Mouse (Mus musculus) kidney, postnatal 10 days (tissue): Measurements from ENCODE around the gene Grik3.

Experiments
- DNase-seq: peaks from one replicate; pipeline ENCODE4 v3.0.0; 2021; ENCODE audit warnings: mixed read lengths

Gene Grik3

DNA sequence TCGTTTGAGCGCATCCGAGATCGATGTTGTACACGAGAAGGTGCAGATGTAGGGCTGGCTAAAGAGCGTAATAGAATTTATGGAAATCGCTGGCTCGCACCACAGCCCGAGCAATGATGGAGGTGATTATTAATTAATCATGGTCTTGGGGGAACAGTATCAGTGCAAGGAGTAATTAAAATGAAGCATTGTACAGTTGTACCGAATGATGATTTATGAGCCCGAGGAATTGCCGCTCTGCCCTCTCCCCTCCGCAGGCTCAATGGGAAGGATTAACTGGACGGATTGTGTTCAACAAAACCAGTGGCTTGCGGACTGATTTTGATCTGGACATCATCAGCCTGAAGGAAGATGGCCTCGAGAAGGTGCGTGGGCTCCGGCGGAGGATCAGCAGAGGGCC is 165.5 kb downstream of the Grik3 start:
- DNase-seq, result no peak

DNA sequence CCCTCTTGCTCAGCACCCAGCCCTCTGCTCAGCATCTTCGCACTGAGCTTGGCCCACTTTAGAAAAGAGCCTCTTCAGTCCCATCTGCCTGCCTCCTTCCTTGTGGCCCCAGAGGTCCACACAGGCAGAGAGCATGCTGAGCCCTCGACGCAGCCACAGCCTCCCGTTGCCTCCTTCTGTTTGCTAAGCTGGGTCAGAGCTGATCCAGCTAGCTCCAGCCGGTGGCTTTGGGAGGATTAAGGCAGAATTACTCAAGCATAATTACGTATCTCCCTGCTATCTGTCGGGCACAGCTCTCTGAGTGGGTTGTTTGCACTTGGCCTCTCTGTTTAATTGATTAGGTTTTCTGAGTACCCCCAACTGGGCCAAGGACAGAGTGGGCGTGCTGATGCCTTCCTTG is 167.9 kb downstream of the Grik3 start:
- DNase-seq, result no peak

DNA sequence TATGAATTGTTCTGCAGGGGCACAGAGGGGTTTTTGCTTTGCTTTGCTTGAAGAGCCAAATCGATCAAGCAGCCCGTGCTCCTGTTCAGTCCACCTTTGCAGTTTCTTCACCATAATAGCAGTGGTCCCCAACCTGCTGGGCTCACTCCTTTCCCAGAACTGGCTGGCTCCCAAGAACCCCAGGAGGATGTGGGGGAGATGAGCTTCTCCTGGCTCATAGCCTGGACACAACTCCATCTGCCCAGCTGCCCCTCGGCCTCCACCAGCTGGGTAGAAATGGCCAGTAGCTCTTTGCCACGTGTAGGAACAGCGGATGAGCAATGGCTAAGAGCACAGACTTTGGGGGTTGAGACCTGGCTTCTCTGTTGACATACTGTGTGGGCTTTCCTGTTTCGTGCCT is 171.5 kb downstream of the Grik3 start:
- no peak for DNase-seq

DNA sequence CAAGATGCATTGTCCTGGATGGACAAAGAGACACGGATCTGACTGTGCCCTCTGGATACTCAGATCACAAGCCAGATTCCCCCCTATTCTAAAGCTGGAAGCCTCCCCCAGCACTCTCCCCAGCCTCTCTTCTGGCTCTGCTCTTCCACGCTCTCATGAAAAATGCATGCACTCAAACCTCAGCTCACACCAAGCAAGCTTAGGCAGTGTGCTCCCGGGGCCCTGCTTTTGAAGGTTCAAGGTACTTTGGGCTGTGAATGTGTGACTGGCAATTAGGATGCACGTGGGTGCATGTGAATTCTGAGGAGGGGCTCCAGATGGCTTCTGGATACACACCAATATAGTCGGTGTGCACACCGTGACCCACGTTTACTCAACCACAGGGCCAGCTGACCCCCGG is 172.8 kb downstream of the Grik3 start:
- DNase-seq, result no peak

DNA sequence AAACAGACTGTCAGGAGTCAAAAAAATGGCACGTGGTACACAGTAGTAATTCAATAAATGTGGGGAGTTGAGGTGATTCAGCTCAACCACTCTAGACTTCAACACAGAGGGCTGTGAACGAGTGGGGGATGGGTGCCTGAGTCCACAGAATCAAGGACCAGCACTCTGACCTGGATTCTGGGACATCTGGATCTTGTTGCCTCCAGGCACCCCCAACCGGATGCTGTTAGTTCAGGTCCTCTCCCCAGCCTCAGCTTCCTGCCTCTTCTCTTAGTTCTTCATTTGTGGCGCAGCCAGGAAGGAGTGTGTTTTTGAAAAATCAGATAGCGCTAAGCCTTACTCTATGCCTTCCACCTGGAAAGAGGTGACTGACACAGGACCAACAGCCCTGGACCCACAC is 175.5 kb downstream of the Grik3 start:
- DNase-seq, result no peak

DNA sequence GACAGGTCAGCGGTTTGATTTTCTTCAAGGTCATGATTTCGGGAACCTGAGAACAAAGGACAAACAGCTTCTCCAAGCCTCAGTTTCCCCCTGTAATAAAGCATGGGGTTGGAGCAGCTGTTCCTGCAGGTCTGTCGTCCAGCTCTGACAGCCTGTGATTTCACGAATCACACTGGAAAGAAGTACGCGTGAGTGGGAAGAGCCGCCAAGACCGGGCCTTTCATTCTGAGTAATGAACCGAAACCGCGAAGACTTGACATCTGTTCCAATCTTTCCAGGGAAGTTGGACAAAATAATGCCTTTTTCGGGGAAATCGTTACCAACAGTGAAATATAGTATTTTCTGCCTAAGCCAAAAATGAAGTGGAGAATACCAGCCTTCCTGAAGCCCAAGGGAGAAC is 191.5 kb downstream of the Grik3 start:
- DNase-seq, result no peak

DNA sequence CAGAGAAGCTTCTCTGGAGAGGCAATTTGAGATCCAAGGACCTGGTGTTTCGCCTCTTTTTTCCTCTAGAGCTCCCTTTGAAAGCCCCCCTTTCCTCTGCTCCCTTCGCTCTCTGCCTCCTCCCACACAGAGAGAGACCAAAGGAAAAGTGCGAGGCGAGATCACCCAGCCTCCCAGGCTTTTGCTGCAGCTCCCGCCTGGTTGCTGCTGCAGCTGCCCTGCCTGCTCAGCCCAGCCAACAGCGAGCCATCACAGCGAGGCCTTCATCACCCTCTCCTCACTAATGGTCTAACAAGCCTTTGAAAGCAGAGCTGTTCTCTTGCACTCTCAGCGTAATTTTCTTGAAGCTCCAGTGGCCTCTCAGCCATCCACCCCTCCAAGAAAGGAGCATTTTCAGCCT is 196.6 kb downstream of the Grik3 start:
- DNase-seq, result no peak

DNA sequence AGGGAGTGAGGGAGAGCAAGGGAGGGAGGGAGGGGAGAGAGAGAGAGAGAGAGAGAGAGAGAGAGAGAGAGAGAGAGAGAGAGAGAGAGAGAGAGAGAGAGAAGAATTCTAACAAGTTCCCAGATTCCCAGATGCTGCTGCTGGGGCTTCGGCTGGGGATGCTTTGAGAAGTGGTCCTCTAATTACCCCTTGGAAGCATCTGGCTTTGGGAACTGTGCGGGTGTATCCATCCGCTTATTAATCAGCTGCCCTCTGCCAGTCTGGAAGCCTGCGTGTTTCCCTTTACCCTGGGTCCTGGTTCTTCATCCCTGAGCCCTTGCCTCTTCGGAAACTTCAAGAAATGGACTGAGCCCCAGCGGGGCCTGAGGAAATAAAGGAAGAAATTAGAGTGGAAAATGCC is 204.9 kb downstream of the Grik3 start:
- no peak for DNase-seq

DNA sequence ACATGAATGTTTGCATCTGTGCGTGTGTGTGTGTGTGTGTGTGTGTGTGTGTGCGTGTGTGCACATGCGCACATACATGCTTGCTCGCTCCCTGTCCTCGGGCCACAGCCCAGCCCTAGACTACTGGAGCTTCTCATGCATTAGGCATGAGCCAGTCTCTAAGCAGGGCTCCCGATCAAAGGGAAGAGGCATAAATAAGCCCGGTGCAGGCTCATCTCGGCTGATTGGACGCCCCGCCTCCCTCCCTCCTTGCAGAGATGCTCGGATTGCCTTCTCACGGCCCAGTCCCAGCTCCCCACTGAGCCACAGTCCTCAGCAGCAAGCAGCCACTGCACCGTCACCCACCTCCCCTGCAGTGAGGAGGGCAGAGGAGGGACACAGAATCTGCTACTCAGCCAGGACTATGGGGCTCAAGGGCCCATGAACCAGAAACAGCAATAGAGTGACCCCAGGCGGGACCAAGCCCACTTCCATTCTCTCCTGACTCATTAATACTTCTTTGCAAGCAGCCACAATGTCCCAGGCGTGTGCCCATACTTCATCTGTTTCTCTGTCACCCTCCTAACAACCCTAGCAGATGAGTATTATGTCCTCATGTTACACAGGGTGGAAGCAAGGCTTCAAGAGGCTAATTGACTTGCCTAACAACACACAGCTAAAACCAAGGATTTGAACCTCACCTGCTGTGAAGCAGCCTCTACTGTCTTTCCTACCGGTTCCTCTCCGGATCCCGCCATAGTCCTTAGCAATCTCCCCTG is 205.9 kb downstream of the Grik3 start:
- DNase-seq, result no peak

DNA sequence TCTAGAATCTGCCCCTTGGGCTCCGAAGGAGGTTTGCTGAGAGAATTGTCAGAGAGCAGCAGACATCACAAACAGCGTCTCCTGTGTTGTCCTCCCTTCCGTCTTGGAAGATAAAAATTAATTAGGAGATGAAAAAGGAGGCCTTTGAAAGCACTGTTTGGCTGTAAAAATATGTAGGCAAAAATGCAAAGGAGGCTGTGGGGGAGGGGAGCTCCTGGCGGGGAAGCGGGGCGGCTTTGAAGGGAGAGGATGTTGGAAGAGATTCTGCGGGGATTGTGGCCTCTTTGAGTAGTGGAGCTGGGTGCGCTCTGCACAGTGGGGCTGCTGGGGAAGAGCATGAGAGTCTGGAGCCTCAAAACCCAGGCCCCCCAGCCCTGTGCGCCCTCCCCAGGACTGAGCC is 207.1 kb downstream of the Grik3 start:
- peak; percentile 27 for DNase-seq

DNA sequence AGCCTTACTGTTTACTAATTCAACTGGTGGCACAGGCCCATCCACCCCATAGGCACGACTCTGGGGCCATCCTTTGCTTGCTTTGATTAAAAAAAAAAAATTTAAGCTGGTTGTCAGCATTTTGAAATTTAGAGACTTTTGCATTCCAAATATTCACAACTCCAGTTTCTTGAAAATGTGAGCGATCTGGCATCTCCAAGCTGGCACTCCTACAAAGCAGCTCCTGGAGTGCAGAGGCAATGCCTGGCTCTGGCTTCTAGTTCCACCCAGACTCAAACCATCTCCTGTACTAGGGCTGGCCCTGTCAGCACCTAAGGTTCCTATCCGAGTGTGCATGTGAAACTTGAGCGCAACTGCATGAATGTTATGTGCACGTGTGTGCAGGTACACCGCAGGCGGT is 208.6 kb downstream of the Grik3 start:
- no peak for DNase-seq

DNA sequence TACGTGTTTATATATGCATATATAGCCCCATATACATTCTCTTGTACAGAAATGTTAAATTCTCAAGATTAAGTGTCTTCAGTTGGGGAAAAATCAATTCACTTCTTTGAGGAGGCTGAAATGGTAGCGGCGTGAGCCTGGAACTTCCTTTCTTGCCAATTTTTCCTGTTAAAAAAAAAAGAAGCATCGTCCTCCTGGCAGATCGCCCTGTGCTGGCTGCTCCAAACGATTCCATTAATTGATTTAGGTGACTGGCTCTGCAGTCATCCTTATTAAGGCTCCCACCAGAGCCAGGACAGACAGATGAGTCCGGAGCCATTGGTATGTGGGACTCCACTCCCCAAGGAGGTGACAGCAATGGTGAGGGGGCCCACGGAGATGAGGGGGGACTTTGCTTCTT is 209.8 kb downstream of the Grik3 start:
- no peak for DNase-seq

DNA sequence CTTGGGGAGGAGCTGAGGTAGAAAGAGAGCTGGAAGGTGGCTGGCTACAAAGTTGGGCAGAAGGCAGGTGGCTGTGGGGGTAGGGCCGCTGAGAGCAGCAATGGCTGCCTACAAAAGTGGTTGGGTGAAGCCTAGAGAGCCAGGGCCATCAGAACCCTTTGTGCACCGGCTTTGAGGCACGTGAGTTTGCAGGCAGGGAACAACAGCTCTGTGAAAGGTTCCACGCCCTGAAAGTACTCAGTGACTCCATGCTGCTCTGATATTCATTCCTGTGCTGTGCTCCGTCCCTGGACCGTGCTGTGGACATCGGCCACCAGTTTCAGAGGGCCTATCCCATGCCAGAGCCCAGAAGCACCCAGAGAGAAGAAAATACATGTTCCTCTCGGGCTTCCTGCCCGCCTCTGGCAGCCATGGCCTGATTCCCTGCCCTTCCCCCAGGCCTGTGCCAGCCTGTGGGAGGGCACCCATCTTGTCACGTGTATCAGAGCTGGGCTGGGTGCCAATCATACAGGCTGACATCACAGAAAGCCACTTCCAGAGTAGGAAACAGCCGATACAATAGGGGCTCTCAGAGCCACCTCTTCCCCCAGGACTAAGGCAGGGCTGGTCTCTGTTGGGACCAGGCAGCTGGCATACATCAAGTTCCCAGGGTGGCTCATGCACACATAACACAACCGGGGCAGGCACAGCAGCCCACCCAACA is 212.3 kb downstream of the Grik3 start:
- peak; percentile 53 for DNase-seq

DNA sequence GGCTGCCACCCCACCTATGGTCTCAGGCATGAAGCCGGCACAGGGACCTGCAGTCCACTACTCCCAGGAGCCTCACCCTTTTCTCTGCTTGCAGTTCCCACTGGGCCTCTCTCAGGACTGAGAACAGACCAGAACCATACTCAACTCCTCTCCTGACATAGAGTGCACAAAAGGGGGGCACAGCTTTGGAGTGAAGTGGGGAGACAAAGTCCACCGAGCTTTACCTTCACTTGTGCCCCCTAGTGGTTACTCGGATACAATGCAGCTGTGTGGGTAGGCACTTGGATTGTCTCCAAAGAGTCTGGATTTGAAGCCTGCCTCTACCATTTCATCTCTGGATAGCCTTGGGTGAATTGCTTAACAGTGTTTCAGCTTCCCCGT is 212.8 kb downstream of the Grik3 start:
- DNase-seq, result peak; percentile 19

DNA sequence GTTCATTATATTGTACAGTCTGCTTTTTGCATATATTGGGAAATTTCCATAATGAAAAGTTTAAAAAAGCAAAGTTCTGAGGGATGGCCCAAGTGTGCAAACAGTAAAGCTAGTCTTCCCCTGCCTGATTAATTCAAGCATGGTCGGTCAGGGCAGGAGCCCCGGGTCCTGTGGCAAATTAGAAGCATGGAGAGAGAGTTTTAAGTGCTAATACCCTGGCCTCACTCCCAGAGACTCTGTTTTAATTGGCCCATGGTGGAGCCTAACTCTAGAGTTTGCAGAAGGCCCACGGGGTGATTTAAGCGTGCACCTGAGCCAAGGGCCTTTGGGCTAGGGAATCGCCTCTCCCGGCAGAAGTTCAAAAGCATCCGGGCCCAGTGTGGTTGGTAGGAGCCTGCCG is 215.2 kb downstream of the Grik3 start:
- no peak for DNase-seq

DNA sequence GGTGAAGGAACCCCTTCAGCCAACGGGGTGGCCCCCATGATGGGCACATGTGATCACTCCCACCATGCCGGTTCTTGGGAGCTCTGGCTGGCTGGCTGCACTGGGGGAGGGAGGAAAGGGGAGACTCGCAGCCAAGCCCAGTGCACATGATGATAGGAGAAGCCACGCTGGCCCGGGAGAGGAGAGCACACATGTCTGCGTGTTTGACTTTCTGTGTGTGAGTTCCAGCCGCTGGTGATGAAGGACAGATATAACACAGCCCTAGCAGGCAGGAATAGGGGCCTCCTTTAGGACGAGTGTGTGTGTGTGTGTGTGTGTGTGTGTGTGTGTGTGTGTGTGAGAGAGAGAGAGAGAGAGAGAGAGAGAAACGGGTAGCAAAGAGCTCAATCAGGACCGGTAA is 219.2 kb downstream of the Grik3 start:
- no peak for DNase-seq

DNA sequence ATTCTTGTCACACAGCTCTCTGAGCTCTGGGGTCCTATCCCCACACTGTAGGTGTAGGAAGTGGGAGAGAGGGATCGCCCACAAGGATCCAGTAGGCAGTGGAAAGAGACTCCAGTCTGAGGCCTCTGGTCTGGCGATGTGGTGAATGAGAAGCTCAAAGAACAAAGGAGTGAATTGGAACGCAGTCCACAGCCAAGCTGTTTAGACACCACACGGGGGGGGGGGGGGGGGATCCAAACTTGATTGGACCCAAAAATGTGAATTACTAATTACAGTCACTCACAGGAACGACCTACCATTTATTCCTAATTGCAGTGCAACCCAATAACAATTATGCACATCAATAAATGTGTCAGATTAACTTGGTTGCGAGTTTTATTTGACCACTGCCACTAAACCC is 227.4 kb downstream of the Grik3 start:
- no peak for DNase-seq

DNA sequence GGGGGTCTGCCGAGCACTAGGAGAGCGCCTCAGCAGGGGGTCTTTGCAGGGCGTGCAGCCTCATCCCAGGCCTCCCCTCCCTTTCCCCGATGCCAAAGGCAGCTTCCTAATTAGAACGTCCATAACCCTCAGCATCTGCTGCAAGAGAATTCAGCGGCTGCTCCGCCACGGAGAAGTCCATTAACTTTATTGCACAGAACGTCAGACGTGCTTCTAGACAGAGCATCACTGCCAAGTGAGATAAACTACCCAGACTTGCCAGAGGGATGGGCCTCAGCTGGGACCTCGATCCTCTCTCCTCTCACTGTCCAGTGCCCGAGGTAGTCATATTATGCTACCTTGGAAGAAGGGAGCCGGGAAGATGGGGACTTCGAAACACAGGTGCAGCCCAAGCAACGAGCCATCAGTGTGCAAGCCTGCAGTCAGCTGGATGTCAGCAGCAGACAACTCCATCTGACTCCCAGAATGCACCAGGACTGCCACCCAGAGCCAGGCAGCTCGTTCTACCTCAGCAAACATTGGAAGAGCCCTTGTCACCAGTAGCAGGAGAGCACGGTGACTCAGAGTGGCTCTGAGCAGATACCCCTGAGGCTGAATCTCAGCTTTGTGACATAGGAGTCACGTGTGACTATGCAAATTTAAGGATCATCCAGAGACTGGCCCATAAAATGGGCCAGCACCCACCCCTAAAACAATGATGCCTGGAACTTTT is 228.1 kb downstream of the Grik3 start:
- no peak for DNase-seq

DNA sequence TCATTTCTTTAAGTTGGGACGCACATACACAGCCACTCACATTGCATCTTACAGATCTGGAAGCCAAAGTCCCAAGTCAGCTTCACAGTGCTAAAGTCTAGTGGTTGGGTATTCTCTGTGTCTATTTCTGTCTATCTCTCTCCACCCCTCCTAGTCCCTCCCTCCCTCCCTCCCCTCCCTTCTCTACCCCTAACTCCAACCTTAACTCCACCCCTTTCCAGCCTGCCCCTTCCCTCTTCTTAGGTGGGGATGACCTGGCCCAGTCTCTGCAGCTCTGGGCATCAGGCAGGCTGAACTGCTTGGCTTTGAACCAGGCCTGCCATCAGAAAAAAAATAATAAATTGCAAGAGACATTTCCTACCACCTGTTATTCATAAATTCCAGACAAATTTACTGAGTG is 235.7 kb downstream of the Grik3 start:
- no peak for DNase-seq

DNA sequence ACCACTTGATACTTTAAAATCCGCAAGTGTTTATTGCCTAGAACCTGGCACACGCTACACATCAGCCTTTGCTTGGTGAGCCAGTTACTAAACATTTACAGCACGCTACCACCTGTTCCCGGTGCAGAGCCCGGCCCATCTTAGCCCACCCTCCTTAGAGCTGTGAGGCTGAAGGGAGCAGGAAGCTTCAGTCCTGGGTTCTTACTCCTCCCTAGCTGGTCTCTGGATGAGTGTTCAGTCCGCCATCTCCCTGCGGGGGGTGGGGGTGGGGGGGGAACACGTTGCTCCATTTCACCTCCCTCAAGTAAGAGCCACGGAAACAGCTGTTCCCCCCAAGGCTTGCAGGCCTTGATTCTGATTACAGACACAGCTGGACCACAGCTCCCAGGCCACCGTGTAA is 236.5 kb downstream of the Grik3 start:
- DNase-seq, result no peak

DNA sequence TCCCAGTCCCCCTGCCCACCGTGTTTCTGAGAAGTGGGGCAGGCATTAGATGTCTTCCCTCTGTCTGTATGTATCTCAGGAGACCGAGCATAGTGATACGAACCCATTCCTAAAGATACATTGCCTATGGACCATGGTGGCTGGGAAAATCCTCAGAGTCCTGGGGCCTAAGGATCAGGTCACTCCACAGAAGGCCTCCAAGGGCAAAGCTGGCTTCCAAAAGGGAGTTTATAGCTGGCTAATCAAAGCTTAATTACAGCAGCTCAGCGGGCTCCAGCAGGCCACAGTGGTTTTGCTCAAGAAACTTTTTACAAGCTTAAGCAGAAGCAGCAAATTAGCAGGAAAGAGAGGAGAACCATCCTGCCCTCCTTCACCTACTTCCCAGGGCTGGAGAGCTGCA is 237.1 kb downstream of the Grik3 start:
- no peak for DNase-seq

DNA sequence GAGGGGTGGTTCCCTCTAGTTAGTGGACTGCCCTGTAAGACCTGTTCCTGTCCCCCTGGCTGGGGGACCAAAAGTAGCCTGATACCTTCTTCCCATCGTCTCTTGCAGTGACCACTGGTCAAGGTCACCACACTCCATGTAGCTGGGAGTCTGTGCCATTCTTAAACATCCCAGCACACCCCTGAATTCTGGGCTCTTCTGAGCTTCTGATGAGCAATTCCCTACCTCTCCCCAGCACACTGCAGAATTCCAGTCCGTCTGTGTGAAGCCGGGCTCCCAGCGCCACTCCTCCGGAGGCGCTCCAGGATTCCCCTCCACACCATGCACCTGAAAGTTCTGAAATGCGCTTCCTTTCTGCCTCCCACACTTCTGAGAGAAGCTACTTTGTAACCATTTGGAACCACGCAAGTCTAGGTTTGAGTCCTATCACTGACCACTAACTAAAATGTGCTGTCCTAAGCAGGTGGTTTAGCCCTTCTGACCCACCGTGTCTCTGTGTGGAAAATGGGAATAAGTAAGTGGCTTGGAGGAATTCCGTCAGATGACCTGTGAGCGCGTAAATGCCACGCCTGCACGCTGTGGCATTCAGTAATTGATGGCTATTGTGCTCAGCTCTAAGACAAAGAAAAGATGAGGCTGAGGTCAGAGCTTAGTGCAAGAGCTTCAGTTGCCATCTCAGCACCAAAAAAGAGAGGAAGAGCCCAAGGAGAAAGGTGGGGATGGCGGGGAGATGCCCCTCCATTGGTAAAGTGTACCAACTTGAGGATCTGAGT is 237.8 kb downstream of the Grik3 start:
- DNase-seq, result no peak
